Mouse (Mus musculus) CD4-positive helper T cell, adult 2 months (primary cell): ENCODE results near the gene Cox6b2.
"Not testable (repeated sequence)": the region's sequence is repeated elsewhere in the genome, so short reads cannot be mapped to it uniquely, and the experiment has no call there.

Experiments
- DNase-seq: peaks from one replicate; pipeline ENCODE4 v3.0.0-alpha.2; 2012; ENCODE audit warnings: low read depth, missing footprints, low spot score

Gene Cox6b2

DNA sequence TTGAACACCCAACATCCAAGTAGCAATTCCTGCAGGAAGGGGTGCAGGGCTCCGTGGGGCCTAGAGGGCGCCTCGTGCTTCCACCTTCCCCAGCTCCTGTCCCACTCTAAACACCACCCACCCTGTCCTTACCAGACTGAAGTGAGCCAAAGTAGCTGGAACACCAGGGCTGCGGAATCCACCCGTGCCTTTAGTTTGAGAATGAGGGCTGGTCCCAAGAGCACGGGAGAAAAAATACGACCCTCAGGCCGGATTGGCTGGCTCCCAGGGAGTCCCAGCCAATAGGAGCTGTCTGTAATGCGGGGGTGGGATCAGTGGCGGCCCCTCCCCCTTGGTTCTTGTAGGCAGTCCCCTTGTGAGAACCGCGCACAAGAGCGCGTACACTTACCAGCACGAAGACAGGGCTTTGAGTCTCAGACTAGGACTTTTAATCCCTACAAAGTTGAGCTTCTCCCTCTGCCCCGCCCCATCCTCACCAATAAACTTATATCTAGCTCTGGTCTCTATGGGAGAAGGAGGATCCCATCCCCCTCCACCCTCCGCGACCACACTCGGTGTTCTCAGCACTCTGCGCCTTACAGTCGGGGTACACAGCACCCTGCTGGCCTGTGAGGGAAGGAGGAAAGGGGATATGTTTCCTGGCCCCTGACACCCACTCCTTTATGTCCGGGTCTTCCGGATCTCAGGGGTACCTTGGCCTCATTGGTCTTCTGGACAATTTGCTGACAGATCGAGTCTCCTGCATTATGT, at the start of gene Cox6b2:
Gene Cox6b2 (minus strand): TSS at position 274 of the 750 bp plus-strand sequence.
- peak; percentile 77 for DNase-seq

DNA sequence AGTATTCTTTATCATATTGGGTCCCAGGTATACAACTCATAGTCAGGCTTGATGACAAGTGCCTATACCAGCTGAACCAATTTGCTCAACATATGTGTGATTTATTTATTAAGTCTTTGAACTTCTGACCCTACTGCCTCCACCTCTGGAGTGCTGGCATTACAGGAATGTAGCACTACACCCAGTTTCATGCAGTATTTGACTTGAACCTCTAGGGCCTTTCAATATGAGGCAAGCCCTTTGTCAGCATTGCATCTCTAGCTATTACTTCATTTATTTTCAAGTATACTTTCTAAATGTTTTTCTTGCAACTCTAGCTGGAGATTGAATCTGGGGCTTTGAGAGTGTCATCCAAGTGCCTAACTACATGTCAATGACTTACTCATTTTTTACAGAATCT, 49.4 kb upstream of the Cox6b2 start:
- no peak for DNase-seq

DNA sequence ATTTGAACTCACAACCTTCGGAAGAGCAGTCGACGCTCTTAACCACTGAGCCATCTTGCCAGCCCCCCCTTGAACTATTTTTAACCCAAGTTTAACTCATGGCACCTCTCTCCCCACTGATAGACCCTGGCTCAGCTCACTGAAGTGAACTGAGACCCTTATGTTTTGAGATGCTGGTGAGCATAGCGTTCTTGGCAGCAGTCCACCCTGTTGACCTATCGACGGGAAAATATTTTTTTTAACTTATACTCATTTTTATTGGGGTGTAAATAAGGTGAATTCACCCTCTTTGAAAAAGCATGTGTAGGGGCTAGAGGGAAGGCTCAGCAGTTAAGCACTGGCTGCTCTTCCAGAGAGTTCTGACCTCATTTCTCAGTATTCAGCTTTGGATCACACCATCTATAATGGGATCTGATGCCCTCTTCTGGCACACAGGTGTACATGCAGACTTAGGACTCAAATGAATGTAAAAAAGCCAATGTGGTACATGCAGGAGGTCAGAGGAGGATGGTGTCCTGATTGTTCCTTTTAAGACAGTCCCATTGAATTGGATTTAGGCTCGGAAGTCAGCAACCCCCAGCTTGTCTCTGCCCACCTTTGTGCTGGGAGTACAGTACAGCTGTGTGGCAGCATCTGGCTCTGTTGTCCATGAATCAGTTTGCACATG, 43.0 kb upstream of the Cox6b2 start:
- peak; percentile 70 for DNase-seq

DNA sequence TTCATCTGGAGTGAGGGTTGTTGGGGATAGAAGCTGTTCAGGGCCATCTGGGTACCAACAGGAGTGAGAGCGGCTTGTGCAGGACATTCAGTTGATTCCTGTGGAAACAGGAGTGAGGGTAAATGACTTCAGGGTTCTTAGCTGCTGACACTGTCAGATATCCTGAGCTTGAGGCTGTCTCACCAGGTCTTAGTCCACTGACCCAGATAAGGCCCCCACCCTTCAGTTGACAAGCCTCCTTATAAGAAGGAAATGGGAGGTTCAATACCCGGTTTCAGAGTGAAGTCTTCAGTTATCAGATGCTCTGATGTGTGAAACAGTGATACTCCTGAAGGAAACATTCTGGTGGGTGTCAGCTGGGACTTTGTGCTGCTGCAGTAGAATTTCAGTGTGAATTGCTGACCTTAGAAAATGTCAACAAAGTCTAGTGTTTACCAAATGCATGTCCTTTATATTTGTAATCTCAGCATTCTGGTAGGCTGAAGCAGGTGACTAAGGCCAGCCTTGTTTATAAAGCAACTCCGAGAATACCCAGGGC, 41.8 kb upstream of the Cox6b2 start:
- DNase-seq, result no peak

DNA sequence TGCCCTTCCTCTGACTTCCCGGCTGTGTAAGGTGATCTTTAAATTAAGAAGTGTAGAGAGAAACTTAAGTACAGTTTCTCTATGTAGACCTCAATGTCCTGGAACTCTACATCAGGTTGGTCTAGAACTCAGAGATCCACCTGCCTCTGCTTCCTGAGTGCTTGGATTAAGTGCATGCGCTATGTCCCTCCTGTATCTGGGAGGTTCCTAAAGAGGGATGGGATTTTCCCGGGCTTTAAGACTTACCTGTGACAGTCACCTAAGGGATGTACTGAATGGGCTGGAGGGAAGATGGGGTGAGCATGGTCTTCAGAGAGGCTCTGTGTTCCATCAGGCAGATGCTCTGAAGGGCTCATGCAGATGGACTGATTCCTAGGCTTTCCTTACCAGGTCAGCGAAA, 40.8 kb upstream of the Cox6b2 start:
- DNase-seq, result no peak

DNA sequence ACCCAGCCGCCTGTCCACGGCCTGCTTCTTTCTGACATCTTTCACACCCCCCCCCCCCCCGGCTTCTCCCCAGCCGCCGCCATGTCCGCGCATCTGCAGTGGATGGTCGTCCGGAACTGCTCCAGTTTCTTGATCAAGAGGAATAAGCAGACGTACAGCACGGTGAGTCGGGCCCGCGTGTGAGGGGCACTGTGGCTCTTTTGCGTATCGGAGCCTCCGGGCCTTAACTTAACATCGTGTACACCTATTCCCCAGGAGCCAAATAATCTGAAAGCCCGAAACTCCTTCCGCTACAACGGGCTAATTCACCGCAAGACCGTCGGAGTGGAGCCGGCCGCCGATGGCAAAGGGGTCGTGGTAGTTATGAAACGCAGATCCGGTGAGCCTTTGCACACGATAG, 40.4 kb upstream of the Cox6b2 start:
- DNase-seq, result not testable (repeated sequence)

DNA sequence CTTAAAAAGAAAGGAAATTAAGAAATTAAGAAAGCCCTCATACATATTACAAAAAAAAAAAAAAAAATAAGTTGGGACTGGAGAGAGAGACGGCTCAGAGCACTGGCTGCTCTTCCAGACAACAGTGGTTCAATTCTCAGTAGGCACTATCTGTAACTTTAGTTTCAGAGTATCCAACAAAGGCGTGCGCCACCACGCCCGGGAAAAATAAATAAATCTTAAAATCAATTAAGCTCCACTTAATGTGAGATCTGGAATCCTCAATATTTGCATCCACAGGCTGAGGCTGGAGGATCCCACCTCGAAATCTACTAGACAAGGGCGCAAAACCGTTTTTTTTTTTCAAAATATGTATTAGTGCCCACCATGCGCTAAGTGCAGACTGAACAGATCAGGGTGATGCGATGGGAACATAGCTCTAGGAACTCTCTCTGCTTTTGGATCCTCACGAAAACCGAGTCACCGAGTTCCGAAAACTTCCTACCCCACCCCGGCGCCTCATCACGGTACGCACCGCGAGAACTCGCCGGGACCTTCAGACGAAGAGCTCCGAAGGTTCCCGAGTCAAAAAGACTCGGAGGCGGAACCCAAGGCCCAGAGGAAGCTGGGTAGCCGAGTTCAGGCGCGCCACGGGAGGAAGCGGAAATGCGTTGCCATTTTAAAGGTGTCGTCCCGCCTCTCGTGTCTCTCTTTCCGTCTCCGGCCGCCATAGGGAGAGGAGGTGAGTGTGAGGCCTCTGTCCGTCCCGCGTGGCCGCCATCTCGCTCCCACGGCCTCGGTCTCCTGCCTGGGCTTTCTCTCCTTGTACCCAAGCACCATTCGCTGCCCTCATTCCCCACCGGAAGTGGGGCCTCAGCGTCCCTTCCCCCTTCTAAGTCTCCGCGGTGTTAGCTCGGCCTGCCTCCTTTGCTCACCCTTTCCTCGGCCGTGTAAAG, 39.7 kb upstream of the Cox6b2 start, which contains the start of gene Rpl28:
Gene Rpl28 (plus strand): TSS at position 597 of the 935 bp plus-strand sequence.
- DNase-seq, result peak; percentile 97

DNA sequence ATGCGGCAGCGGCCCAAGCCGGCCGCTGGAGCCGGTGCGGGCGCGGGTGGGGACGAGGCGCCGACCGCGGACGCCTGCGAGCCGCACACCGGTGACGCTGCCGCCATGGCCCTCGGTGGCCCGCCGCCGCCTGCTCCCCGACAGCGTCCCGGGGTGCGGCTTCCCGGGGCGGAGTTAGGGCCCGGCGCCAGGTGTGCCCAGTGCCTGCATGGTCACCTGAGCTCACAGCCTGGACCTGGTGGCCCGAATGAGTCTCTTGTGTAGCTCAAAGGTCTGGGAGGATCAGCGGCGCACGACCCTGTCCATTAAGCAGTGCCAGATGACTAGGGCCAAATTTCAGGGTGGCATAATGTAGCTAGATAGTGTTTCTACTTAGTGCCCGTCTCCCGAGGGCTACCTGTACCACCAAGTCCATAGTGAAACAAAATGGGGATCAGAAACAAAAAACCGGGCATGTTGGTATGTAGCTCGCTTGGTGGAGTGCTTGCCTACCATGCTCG, 36.6 kb upstream of the Cox6b2 start, which contains the start of gene Tmem238:
Gene Tmem238 (minus strand): TSS at position 221 of the 500 bp plus-strand sequence.
- DNase-seq, result peak; percentile 50

DNA sequence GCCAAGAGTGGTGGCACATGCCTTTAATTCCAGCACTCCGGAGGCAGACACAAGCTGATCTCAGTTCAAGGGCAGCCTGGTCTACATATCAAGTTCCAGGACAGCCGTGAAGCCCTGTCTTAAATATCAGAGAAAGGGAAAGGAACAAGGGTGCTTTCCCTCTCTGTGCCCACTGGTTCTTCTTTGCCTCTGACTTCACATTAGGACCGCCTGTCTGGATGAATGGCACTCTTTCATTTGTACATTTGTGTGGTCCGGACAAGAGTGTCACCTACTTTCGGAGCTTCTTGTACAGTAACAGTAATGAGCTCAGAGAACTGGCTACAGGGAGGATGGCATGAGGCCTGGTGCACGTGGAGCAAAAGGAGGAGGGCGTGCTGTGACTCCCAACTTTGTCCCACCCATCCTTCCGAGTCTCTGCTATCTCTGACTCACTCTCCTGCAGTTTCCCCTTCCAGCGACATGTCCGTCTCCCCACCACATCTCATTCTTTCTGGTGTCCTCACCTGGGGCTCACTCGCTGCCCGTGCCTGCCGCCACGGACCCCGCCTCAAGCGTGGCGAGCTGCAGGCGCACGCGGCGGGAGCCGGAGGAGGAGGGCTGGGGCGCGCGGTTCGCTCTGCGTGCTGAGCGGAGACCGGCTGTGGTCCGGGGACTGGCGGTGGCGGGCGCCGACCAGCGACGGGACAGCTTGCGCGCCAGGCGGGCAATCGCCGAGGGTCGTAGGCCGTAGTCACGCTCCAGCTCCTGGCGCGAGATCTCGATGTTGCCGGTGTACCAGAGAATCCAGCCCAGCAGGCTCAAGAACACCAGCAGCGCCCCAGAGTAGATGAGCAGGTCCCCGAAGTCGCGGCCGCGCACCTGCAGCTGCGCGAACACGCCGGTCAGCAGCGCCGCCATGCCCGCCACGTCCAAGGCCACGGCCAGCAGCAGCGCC, 35.9 kb upstream of the Cox6b2 start:
- peak; percentile 52 for DNase-seq

DNA sequence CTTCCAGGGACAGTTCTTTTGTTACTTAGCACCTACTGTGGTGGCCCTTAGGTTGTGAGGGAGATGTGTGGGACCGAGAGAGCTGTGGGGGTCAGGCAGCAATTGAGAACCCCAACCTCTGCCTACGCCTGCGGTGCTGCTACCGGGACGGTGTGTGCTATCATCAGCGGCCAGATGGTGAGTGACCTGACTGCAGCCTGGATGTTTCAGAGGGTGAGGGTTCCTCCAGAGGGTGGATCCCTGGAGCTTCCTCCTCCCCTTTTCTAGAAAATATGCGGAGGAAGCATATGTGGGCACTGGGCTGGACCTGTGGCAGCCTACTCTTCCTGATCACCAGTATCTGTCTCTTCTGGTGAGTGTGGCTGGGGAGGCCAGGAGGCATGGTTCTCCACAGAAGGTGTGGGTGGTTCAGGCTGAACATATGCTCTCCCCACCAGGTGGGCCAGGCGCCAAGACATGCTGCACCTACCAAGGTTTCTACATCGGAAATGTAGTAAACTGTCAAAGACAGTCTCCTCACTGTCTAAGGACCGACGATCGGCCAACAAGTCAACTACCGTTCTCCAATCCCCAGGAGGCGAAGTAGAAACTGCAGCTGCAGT, 30.9 kb upstream of the Cox6b2 start:
- DNase-seq, result no peak

DNA sequence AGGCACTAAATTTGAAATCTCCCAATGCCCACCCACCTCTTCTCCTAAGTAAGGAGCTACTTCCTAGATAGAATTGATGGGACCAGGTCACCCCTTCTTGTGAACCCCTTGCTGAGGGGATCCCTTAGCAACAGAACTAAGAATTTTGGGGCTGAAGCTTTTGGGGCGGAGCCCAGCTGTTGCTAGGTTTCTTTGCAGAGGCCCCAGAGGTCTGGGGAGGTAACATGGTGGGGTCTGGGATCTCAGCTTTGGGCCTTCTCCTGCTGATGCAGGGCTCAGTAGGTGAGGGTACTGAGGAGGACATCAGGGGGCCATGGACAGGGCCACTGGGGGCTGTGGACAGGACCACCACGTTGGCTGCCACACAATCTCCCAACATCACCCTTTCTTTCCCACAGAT, 29.9 kb upstream of the Cox6b2 start, which contains the start of the genes Il11 and Tmem190:
Gene Il11 (minus strand): TSS at position 101 of the 400 bp plus-strand sequence.
Gene Tmem190 (plus strand): TSS at position 179 of the 400 bp plus-strand sequence.
- no peak for DNase-seq

DNA sequence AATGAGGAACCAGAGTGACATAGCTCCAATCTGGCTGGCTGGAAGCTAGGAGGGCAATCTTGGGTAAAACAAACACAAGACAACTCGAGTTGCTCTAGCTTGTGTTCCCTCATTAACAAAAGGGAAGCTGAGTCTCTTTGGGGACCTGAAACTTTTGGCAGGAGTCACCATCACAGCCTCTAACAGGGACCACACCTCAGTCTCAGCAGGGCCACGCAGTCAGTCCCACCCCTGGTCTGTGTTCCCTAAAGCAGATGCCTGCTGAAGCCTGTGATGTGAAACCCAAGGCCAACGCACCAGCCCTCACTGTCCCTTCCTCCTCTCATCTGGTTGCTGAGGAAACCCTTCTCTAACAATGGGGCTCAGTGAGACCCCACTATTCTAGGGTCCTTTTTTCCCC, 29.2 kb upstream of the Cox6b2 start:
- no peak for DNase-seq

DNA sequence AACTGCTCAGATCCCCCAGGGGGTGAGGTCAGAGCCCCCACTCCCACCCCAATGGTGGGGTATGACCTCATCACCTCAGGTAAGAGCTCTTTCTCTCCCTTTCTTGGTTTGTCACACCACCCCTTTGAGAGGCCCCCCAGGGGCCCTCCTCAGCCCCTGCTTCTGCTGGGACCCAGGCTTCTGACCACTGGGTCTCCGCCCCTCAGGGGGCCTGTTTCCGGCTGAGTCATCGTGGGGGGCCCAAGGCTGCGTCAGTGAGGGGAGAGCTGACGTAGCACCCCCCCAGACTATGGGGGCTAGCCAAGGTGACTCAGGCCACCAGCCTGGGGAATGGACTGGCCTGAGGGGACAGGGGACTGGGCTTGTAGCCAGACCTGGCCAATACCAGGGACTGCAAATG, 27.0 kb upstream of the Cox6b2 start:
- no peak for DNase-seq

DNA sequence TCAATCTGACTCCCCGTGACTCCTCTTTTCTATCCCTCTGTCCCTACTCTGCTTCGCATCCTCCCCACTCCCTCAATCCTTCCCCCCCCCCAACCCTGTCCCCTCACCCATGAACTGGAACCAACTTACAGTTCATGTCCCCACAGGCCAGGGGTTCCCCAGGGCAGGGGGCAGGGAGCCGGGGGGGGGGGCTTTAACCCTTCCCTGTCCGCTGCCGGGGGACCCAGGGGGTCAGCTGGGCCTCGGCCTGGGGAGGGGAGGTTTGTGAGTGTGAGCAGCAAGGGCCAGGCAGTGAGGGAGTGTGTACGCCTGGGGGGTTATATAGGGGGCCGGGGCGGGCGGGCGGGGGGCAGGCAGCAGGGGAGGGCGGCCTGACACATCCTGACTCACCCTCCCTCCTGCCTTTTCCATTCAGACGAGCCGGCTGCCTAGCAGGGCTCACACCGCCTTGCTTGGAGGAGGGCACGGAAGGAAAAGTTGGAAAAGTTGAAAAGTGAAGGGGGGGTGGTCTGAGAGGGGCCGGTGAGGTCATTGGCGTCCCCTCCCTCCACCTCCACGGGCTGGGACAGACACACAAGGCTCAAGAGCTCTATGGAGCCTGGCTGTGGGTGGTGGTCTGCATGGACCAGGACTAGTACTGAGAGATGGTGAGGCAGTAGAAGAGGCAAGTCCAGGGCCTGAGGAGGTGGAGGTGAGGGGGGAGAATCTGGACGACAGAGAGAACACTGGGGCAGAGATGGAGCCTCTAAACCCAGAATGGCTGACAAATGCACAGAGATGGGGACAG, 25.1 kb upstream of the Cox6b2 start:
- DNase-seq, result no peak

DNA sequence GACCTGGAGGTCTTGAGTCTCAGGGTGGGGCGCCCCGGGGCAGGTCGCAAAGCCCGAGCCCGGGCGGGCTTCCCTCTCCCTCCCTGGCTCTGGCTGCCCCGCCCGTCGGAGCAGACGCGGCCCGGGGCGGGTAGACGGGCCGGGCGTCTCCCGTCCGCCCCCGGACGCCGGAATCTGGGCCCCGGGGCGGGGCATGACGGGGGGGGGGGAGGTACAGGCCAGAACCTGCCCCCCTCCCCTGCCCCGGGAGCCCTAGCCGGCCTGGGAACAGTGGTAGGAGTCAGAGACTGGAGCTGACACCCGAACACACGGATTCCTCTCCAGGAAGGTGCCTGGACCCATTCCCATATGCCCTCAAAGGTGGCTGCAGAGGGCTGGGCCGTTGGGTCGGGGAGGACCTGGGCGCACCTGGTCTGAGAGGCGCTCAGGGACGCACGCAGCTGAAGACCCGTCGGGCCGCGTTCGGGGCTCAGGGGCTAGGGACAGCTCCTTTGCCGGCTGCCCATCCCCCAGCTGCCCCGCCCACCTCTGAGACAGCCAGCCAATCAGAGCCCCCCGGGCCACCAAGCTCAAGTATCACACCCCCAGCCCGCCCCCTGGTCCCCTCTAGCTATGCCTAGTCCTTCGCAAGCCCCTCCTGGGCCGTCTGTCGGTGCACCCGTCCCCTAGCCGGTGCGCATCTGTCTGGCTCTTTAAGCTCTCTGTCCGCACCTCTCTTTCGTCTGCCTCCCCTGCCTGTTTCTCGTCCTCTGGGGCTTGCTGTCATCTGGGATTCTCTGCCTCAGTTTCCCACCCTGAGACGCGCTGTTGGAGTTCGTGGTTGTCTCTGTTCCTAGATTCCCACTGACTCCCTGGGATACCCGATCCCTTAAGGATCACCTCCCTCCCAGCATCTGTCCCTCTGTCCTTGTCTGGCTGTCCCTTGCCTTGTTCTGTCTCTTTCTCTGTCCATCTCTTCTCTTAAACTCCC, 24.3 kb upstream of the Cox6b2 start:
- peak; percentile 57 for DNase-seq

DNA sequence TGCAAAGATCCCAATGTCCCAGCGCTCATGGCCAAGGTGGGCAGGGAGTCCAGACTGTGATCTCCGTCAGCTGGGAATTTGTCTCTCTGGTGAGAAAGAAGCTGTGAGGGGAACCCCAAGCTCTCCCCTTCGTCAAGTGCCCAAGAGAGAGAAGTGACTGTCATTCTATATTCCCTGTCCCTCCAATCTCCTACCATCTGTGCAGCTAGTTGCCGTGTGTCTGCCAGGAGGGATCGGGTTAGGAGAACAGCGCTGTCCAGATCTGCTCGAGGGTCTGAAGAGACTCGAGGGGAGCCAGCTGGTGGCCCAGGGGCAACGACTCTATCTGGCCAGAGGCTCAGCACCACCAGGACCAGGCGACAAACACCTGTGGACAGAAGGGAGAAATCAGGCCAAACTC, 23.2 kb upstream of the Cox6b2 start:
- DNase-seq, result no peak

DNA sequence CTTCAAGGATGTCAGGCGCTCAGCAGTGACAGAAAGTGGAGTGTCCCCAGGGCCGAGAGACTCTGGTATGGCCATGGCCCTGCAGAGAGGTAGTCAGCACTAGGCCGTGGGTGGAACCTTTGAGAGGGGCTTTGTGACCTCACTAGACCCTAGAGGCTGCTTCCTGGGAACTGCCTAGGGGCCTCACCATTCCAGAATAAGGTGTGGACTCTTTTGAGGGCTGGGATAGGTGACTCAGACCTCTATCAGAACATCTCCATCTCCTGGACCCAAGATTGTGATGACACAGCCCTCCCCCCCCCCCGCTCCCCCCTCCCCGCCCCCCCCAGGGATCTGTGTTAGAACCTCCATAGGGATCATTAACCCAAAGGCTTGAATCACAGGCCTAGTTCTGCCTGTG, 18.3 kb upstream of the Cox6b2 start, which contains the start of gene Fam71e2:
Gene Fam71e2 (minus strand): TSS at position 101 of the 400 bp plus-strand sequence.
- no peak for DNase-seq
